Mouse (Mus musculus) neural tube, embryonic 15.5 days (tissue): ENCODE measurements at regions not wholly inside any gene's neighbourhood (a gene's known extent, or its start where the extent isn't known, plus 50 kb on each side); places are given as distances from the start of the nearest gene placed in this dataset.

ENCODE experiments used
- ATAC-seq: fragments of 200-750 bp; cut with Nextera tagmentation; 2 replicates; pipeline ENCODE4 v1.8.0; 2017; ENCODE audit warnings: mild to moderate bottlenecking, moderate TSS enrichment, moderate library complexity; ENCODE audit not compliant: low FRiP score
- H3K27ac ChIP-seq: fragments of 300-500 bp; sonication (generic); replicated peaks from 2 replicates; pipeline ENCODE4 v1.5.1; 2015; ENCODE audit warnings: mild to moderate bottlenecking, inconsistent platforms
- H3K27me3 ChIP-seq: fragments of 300-500 bp; sonication (generic); replicated peaks from 2 replicates; pipeline ENCODE4 v1.6.1; 2015; ENCODE audit warnings: inconsistent platforms
- H3K36me3 ChIP-seq: fragments of 300-500 bp; sonication (generic); 2 replicates; pipeline ENCODE4 v1.6.1; 2015; ENCODE audit warnings: inconsistent platforms
- H3K4me1 ChIP-seq: fragments of 300-500 bp; sonication (generic); 2 replicates; pipeline ENCODE4 v1.6.1; 2015; ENCODE audit warnings: inconsistent platforms
- H3K4me2 ChIP-seq: fragments of 300-500 bp; sonication (generic); 2 replicates; pipeline ENCODE4 v1.6.1; 2015; ENCODE audit warnings: inconsistent platforms, mild to moderate bottlenecking, moderate library complexity
- H3K4me3 ChIP-seq: fragments of 300-500 bp; sonication (generic); replicated peaks from 2 replicates; pipeline ENCODE4 v1.5.1; 2015; ENCODE audit warnings: mild to moderate bottlenecking, inconsistent platforms
- H3K9ac ChIP-seq: fragments of 300-500 bp; sonication (generic); replicated peaks from 2 replicates; pipeline ENCODE4 v1.6.1; 2015; ENCODE audit warnings: mild to moderate bottlenecking, inconsistent platforms
- H3K9me3 ChIP-seq: fragments of 300-500 bp; sonication (generic); replicated peaks from 2 replicates; pipeline ENCODE4 v1.6.1; 2016; ENCODE audit warnings: inconsistent platforms
- whole genome bisulfite sequencing: fragments of 180-500 bp; shearing (Covaris S2); methylation state at CpG from one replicate; pipeline ENCODE4 v1.1.7; 2015; ENCODE audit warnings: mixed read lengths; 5-methylcytosine and 5-hydroxymethylcytosine counted together

DNA sequence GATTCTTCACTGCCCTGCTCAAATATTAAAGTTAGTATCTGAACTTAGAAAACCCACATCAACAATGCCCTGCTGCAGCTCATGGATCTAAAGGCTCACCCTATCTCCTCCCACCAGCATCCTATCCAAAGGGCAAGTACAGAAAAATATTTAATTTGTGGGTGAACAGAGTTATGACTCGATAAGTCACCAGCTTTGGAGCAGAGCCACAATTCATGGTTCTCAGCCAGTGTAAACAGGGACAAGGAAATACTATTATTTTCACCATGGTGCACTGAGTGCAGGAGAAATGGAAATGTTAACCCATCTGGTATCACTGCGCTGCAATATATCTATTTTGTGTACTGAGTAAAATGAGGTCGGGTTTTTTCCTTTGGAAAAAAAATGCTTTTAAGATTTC is 225.8 kb downstream of the Nfkbiz start:
- no peak overlapping the region for H3K4me2 ChIP-seq
- ATAC-seq, result no peak
- no peaks in the 10 kb centered on the region for H3K4me1 ChIP-seq
- H3K9me3 ChIP-seq, result no peaks in the 10 kb centered on the region
- no peaks in the 10 kb centered on the region for H3K27me3 ChIP-seq
- H3K27ac ChIP-seq, result no peak overlapping the region
- no peak overlapping the region for H3K9ac ChIP-seq
- WGBS, result 90% methylated on average over 3 of the region's 3 CpGs
- H3K36me3 ChIP-seq, result no peaks in the 10 kb centered on the region
- H3K4me3 ChIP-seq, result no peak overlapping the region

DNA sequence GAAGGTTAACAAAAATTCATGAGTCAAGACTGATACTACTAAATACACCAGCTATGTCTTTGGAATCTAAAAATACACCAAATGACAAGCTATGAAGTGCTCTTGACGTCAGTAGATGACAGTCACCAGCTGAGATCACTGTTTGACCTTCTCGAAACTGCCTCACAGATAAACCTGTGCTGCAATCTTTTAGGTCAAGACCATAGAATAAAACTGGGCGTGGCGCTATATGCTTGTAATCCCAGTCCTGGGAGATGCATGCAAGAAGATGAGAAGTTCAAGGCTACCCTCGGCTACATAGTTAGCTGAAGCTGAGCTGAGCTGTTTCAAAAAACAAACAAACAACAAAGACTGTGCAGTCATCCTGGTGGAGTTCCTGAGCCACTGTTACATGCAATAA is 226.7 kb downstream of the Nfkbiz start:
- no peak overlapping the region for H3K27ac ChIP-seq
- no peak overlapping the region for H3K4me3 ChIP-seq
- H3K4me1 ChIP-seq, result no peaks in the 10 kb centered on the region
- no peak overlapping the region for H3K4me2 ChIP-seq
- no peak for ATAC-seq
- H3K9ac ChIP-seq, result no peak overlapping the region
- 88% methylated on average over 5 of the region's 5 CpGs for WGBS
- no peaks in the 10 kb centered on the region for H3K9me3 ChIP-seq
- H3K36me3 ChIP-seq, result no peaks in the 10 kb centered on the region
- no peaks in the 10 kb centered on the region for H3K27me3 ChIP-seq

DNA sequence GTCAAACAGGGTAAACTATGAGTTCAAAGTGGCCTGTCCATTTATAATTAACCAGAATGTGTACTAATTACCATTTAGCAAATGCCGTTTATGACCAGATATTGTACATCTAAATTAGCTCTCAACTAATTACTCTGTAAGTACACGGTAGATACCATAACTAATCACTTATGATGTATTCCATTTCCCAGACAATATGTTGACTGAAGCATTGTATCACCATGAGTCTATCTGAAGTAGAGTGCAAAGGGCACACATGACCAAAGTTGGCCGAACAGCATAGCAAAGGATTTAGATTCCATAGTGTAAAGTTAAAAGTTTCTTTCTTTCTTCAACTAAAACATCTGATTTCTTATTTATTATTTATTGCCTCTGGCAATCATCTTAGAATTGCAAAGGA is 227.5 kb downstream of the Nfkbiz start:
- ATAC-seq, result no peak
- WGBS, result 64% methylated on average over 3 of the region's 3 CpGs
- no peak overlapping the region for H3K4me2 ChIP-seq
- H3K27me3 ChIP-seq, result no peaks in the 10 kb centered on the region
- no peaks in the 10 kb centered on the region for H3K9me3 ChIP-seq
- H3K4me1 ChIP-seq, result no peaks in the 10 kb centered on the region
- H3K4me3 ChIP-seq, result no peak overlapping the region
- no peaks in the 10 kb centered on the region for H3K36me3 ChIP-seq
- H3K9ac ChIP-seq, result no peak overlapping the region
- no peak overlapping the region for H3K27ac ChIP-seq

DNA sequence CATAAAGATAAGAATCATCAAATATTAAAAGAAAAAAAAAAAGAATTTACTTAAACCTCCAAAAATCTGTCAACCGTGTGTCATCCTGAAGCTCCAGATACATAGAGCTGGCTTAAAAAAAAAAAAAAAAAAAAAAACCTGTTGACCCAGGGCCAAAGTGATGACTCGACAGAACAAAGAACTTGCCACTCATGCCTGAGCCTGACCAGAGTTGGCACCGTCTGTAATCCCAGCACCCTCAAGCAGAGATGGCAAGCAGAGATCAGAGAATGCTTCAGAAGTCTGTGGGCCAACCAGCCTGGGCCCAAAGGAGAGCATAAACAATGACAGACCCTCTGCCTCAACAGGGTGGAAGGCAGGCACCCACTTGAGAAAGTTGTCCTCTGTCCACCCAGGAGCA is 230.3 kb downstream of the Nfkbiz start:
- H3K9me3 ChIP-seq, result no peaks in the 10 kb centered on the region
- H3K9ac ChIP-seq, result no peak overlapping the region
- no peak for ATAC-seq
- no peak overlapping the region for H3K4me3 ChIP-seq
- 90% methylated on average over 3 of the region's 3 CpGs for WGBS
- H3K27me3 ChIP-seq, result no peaks in the 10 kb centered on the region
- no peak overlapping the region for H3K27ac ChIP-seq
- H3K4me2 ChIP-seq, result no peak overlapping the region
- H3K4me1 ChIP-seq, result no peaks in the 10 kb centered on the region
- H3K36me3 ChIP-seq, result no peaks in the 10 kb centered on the region

DNA sequence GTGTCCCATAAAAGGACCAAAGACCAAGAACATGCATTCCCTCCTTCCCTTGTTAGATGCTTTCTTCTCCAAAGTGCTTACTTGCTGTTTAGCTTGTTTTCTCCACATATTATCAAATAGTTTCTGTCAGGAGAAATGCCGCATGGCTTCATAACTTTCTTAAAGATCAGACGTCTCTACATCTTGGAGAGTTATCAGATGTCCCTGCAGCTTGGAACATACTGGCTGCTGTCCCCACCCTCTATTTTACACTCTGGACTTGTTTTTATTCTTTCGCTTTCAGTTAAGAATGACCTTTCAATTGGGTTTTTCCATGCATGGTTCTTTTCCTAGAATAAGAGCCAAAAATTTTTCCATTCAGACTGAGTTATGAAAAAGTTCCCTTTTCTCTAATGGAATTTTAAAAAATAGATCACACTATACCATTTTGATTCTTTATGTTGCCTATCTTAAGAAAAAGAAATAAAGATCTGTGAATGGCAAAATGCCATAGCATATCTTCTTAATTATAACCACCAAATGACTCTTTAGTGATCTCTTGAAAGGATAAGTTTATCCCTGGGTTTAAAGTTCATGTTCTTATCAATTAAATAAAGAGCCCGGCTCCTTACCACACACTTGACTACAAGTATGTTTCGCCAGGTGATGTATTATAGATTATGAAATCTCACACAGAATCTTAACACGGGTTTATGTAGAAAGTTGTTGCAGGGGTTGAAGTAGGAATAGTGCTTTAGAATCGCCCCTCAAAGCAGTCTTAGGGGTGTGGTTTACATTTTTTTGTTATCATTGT is 232.1 kb downstream of the Nfkbiz start:
- Histone ChIP-seq H3K36me3 (no peaks in the 10 kb centered on the region), H3K27ac (no peak overlapping the region), H3K9ac (no peak overlapping the region), H3K4me3 (no peak overlapping the region), H3K4me1 (no peaks in the 10 kb centered on the region), H3K9me3 (no peaks in the 10 kb centered on the region), H3K4me2 (no peak overlapping the region), H3K27me3 (no peaks in the 10 kb centered on the region)
- WGBS, result 90% methylated on average over 7 of the region's 7 CpGs
- no peak for ATAC-seq

DNA sequence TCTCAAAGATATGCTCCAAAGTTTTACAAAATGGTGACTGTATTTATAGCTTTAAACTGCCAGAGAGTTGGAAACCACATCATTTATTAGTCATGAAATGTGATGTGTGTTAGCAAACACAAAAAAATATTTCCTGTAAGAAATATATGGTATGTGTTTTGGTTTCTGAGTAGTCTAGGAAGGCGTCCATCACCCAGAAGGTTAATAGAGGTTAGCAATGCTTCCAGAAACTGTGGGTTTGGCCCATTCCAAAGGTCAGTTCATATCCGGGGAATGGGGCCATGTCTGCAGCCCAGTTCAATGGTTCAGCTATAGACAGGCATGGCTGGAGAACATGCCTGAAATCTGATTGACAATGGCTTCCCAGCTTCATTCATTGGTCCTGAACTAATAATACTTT is 235.1 kb downstream of the Nfkbiz start:
- no peaks in the 10 kb centered on the region for H3K4me1 ChIP-seq
- no peak for ATAC-seq
- H3K27ac ChIP-seq, result no peak overlapping the region
- no peaks in the 10 kb centered on the region for H3K9me3 ChIP-seq
- no peaks in the 10 kb centered on the region for H3K36me3 ChIP-seq
- no peak overlapping the region for H3K4me2 ChIP-seq
- no peaks in the 10 kb centered on the region for H3K27me3 ChIP-seq
- no peak overlapping the region for H3K4me3 ChIP-seq
- no peak overlapping the region for H3K9ac ChIP-seq
- 79% methylated on average over 2 of the region's 2 CpGs for WGBS

DNA sequence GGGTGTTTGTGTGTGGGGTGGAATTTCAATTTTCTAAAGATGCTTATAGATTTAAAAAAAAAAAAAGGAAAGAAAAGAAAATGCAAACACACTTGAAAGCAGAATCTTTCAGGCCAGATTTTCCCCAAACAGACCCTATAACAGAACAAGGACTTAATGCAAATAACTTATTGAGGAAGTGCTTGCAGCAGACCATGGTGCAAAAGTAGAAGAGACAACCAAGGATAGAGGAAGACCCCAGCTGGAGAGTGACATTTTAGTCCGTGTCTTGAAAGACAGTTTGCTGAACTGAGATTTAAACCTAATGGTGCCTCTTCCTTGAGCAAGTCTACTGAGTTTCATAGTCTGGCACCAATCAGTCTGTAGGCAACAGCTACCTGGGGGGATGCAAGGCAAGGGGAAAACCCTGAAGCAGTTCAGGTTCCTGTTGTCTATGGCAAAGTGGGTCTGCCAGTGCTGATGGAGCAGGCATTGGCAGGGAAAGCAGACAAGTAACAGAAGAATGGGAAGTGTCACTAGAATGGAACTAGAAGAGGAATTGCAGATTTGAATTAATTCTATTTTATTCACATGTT is 249.2 kb downstream of the Nfkbiz start:
- ATAC-seq, result no peak
- Histone ChIP-seq H3K9ac (no peak overlapping the region), H3K36me3 (no peaks in the 10 kb centered on the region), H3K27me3 (no peaks in the 10 kb centered on the region), H3K4me3 (no peak overlapping the region), H3K4me1 (no peaks in the 10 kb centered on the region), H3K9me3 (no peaks in the 10 kb centered on the region), H3K27ac (no peak overlapping the region), H3K4me2 (no peak overlapping the region)
- WGBS, result 79% methylated on average over 1 of the region's 1 CpGs

DNA sequence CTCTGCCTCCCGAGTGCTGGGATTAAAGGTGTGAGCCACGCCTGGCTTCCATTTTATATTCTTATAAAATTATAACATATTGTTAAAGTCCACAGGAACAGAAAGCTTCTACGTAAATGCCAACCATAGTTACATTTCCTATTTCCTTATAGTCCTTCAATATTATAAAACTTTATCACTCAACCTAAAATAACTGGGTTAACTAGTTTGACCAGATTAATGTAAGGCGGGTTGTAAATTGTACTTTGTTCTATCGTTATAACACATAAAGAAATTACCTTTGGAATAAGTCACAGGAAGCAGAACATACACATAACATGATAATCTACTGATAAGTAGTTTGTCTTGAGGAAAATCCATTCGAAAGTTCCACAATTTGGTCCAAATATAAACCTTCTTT is 251.6 kb downstream of the Nfkbiz start:
- H3K4me3 ChIP-seq, result no peak overlapping the region
- no peaks in the 10 kb centered on the region for H3K36me3 ChIP-seq
- H3K27ac ChIP-seq, result no peak overlapping the region
- 94% methylated on average over 6 of the region's 6 CpGs for WGBS
- no peaks in the 10 kb centered on the region for H3K9me3 ChIP-seq
- H3K4me1 ChIP-seq, result no peaks in the 10 kb centered on the region
- H3K4me2 ChIP-seq, result no peak overlapping the region
- H3K9ac ChIP-seq, result no peak overlapping the region
- ATAC-seq, result no peak
- no peaks in the 10 kb centered on the region for H3K27me3 ChIP-seq

DNA sequence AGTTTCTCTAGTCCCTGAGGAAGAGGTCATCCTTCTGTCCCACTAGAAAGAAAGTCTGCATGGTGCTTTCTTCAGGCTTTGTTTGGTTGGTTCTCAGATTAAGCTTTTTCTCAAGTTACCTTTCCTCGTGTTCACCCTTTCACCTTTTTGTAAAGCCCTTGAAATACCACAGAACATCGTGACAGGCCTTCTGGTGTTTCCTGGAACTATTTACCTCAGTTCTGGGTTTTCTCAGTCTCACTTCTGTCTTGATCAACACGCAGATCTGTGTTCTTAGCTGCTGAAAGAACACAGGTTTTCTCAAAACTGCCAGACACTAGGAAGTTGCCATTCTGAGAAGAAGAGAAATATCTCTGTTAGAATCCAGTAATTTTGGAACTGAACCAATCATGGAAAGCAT is 255.8 kb downstream of the Nfkbiz start:
- no peak overlapping the region for H3K9ac ChIP-seq
- 77% methylated on average over 3 of the region's 3 CpGs for WGBS
- no peaks in the 10 kb centered on the region for H3K27me3 ChIP-seq
- H3K27ac ChIP-seq, result no peak overlapping the region
- ATAC-seq, result no peak
- no peak overlapping the region for H3K4me2 ChIP-seq
- H3K9me3 ChIP-seq, result no peaks in the 10 kb centered on the region
- H3K36me3 ChIP-seq, result no peaks in the 10 kb centered on the region
- no peaks in the 10 kb centered on the region for H3K4me1 ChIP-seq
- H3K4me3 ChIP-seq, result no peak overlapping the region

DNA sequence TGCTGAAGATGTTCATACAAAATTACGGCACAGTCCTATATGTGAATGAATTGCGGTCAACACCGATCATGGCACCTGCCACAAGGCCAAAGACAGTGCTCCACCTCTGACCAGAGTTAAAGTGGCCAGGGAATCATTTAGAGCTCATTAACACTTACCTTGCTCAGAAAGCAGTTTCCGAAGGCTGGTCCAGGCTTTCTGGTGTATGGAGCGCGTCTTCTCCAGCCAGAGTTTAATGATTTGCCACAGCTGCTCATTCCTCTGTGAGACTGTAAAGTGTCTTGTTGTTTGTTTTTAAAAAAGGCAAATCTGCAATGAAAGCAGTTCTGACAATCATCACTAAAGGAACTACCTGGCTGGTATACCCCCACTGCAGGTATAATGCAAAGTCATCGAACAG is 256.7 kb downstream of the Nfkbiz start:
- Histone ChIP-seq H3K4me3 (no peak overlapping the region), H3K9me3 (no peaks in the 10 kb centered on the region), H3K27ac (no peak overlapping the region), H3K4me1 (no peaks in the 10 kb centered on the region), H3K36me3 (no peaks in the 10 kb centered on the region), H3K27me3 (no peaks in the 10 kb centered on the region), H3K9ac (no peak overlapping the region), H3K4me2 (no peak overlapping the region)
- ATAC-seq, result no peak
- 94% methylated on average over 7 of the region's 7 CpGs for WGBS

DNA sequence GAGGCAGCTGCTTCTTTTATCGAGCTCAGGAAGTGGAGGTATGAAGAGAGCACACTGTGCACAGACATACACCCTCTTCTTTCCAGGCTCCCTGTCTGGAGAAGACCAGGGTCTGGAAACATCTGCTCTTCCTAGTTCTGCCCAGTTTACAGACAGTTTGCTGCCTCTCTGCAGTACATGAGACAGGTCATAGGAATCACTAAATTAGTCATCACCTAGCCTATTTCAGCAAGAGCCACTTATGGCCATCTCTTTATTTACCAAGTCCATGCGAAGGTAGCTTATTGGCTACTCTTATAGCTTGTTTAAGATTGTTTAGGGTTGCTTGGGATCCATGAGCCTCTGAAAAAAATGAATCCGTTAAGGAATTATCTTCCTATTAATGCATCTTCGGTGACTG is 257.9 kb downstream of the Nfkbiz start:
- no peak overlapping the region for H3K27ac ChIP-seq
- H3K27me3 ChIP-seq, result no peaks in the 10 kb centered on the region
- no peak overlapping the region for H3K4me3 ChIP-seq
- H3K4me2 ChIP-seq, result no peak overlapping the region
- no peak overlapping the region for H3K9ac ChIP-seq
- no peaks in the 10 kb centered on the region for H3K9me3 ChIP-seq
- H3K4me1 ChIP-seq, result no peaks in the 10 kb centered on the region
- no peaks in the 10 kb centered on the region for H3K36me3 ChIP-seq
- ATAC-seq, result no peak
- WGBS, result 88% methylated on average over 4 of the region's 4 CpGs

DNA sequence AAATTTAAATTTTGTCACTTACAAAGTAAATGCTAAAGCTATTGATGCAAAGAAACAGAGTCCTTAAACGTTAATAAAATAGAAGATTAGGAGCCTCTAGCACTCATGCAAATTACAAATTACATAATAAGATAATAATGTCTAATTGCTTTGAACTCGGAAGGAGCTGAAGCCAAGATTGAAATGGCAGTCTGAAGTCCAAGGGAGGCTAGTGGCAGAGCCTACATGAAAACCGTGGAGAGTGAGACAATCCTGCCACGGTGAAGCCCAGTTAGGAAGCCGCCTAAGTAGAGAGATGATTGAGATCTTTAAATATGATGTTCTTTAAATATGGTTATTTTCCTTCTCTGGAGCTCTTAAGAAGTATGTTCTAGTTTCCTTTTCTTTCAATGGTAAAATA is 260.0 kb downstream of the Nfkbiz start:
- H3K4me1 ChIP-seq, result no peaks in the 10 kb centered on the region
- H3K4me2 ChIP-seq, result no peak overlapping the region
- H3K27ac ChIP-seq, result no peak overlapping the region
- no peaks in the 10 kb centered on the region for H3K9me3 ChIP-seq
- H3K9ac ChIP-seq, result no peak overlapping the region
- WGBS, result 84% methylated on average over 5 of the region's 5 CpGs
- ATAC-seq, result no peak
- no peaks in the 10 kb centered on the region for H3K36me3 ChIP-seq
- no peaks in the 10 kb centered on the region for H3K27me3 ChIP-seq
- H3K4me3 ChIP-seq, result no peak overlapping the region
